Mouse (Mus musculus): ENCODE measurements at regions not wholly inside any gene's neighbourhood (a gene's known extent, or its start where the extent isn't known, plus 50 kb on each side); places are given as distances from the start of the nearest gene placed in this dataset.
A peak's percentile ranks its signal among the peaks of the same experiment; 100 is the strongest.

DNA sequence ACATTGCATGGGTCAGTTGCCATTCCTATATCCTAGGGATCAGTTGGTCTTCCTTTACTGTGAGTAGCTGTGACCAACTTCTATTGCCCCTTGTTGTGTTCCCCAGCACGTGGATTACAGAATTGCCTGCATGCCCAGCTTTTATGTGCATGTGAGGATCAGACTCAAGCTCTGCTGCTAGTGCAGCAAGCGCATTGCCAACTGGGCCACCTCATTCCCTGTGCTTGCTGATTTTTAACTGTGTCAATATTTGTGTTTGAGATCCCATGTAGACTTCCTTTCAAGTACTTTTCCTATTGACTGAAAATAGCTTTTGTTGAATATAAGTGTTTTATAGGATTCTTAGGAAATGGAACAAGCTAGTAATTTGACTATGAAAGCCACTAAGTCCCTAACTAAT is 1526.5 kb upstream of the Tenm2 start:
- no peaks in the 10 kb centered on the region for H3K27me3 ChIP-seq (replicated peaks; ENCODE audit: control insufficient read depth, insufficient read depth, low read length)
- no peaks in the 10 kb centered on the region for H3K9me3 ChIP-seq (ENCODE audit: control insufficient read depth, low read length)
- ATAC-seq: no peak
- no peak overlapping the region for H3K9ac ChIP-seq (replicated peaks; ENCODE audit: low read depth, low read length)
- no peak overlapping the region for H3K4me3 ChIP-seq (replicated peaks; ENCODE audit: low read length)
- no peaks in the 10 kb centered on the region for H3K4me1 ChIP-seq (replicated peaks; ENCODE audit: control insufficient read depth, insufficient read depth, low read length)
- H3K36me3 ChIP-seq (ENCODE audit: control insufficient read depth, insufficient read depth): no peaks in the 10 kb centered on the region
- H3K27ac ChIP-seq (ENCODE audit: low read length): no peak overlapping the region
- 62% methylated on average over 2 of the region's 2 CpGs for WGBS
- no peak overlapping the region for H3K4me2 ChIP-seq (ENCODE audit: low read length)

DNA sequence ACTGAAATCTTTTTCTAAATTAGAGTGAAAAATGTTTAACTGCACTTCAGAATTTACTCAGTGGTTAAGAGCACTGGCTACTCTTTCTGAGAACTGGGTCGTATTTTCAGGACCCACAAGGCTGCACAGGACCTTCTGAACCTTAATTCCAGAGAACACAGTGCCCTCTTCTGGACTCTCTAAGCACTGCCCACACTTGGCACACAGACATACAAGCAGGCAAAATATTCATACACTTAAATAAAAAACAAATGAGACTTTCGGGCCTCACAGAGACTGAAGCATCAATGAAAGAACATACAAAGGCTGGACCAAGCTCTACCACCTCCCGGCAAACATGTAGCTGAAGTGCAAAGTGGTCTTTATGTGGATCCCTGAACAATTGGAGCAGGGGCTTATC is 1511.8 kb upstream of the Tenm2 start:
- no peaks in the 10 kb centered on the region for H3K36me3 ChIP-seq (ENCODE audit: control insufficient read depth, insufficient read depth)
- 39% methylated on average over 3 of the region's 3 CpGs for WGBS
- peak; percentile 49; the same call in 1 of the 2 replicates for ATAC-seq

DNA sequence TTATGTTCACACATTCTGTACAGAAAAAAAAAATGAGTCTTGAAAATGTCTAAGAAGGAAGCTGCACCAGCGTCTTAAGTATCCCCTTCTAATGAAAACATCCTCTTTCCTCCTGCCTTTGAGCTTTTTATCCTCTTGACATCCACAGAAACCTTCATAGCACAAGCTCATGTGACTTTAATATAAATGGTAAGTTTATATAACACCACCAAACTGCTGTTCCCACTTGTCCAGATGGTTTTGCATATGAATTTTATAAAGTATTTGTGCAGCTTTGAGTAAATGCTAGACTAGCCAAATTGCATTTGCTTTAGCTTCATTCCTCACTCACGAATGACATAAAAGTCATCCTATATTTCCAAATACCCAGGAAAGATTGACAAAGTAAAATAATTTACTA is 1493.3 kb upstream of the Tenm2 start:
- Histone ChIP-seq H3K4me2 (ENCODE audit: low read length) (no peak overlapping the region), H3K4me3 (replicated peaks; ENCODE audit: low read length) (no peak overlapping the region), H3K9me3 (ENCODE audit: control insufficient read depth, low read length) (no peaks in the 10 kb centered on the region), H3K27ac (ENCODE audit: low read length) (no peak overlapping the region), H3K27me3 (replicated peaks; ENCODE audit: control insufficient read depth, insufficient read depth, low read length) (no peaks in the 10 kb centered on the region), H3K4me1 (replicated peaks; ENCODE audit: control insufficient read depth, insufficient read depth, low read length) (no peaks in the 10 kb centered on the region), H3K36me3 (ENCODE audit: control insufficient read depth, insufficient read depth) (no peaks in the 10 kb centered on the region), H3K9ac (replicated peaks; ENCODE audit: low read depth, low read length) (no peak overlapping the region)
- 0 out of 2 replicates have a peak, but pooled peaks have one; percentile 40 for ATAC-seq
- 39% methylated on average over 2 of the region's 2 CpGs for WGBS

More for the DNA sequence above, 1511.8 kb upstream of the Tenm2 start:
- Histone ChIP-seq H3K4me3 (replicated peaks; ENCODE audit: low read length) (no peak overlapping the region), H3K9me3 (ENCODE audit: control insufficient read depth, low read length) (no peaks in the 10 kb centered on the region), H3K27ac (ENCODE audit: low read length) (no peak overlapping the region), H3K27me3 (replicated peaks; ENCODE audit: control insufficient read depth, insufficient read depth, low read length) (no peaks in the 10 kb centered on the region), H3K9ac (replicated peaks; ENCODE audit: low read depth, low read length) (no peak overlapping the region), H3K4me1 (replicated peaks; ENCODE audit: control insufficient read depth, insufficient read depth, low read length) (no peaks in the 10 kb centered on the region), H3K4me2 (ENCODE audit: low read length) (no peak overlapping the region)

DNA sequence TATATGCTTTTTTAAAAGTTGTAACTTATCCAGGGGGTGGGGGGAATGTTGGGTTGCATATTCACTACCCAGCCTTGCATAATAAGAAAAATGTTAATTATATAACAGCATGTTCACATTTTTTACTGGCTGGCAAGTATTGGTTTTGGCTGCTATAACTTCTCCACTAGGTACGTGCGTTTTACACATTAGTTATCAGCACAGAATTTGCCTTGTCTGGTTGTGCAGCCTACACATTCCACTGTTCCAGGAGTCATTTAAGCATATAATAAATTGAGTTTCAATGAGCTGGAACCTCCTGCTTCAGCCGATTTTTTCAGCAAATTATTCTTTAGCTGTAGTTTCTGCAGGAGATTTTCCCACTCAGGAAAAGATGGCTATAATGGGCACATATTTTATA is 1479.9 kb upstream of the Tenm2 start:
- Histone ChIP-seq H3K4me2 (ENCODE audit: low read length) (no peak overlapping the region), H3K27me3 (replicated peaks; ENCODE audit: control insufficient read depth, insufficient read depth, low read length) (no peaks in the 10 kb centered on the region), H3K4me1 (replicated peaks; ENCODE audit: control insufficient read depth, insufficient read depth, low read length) (no peaks in the 10 kb centered on the region), H3K27ac (ENCODE audit: low read length) (0 out of 2 replicates have a peak overlapping the region, but pooled peaks have one; percentile 23), H3K4me3 (replicated peaks; ENCODE audit: low read length) (no peak overlapping the region), H3K9me3 (ENCODE audit: control insufficient read depth, low read length) (no peaks in the 10 kb centered on the region), H3K36me3 (ENCODE audit: control insufficient read depth, insufficient read depth) (no peaks in the 10 kb centered on the region), H3K9ac (replicated peaks; ENCODE audit: low read depth, low read length) (no peak overlapping the region)
- WGBS: 63% methylated on average over 3 of the region's 3 CpGs
- ATAC-seq: peak; percentile 59; the same call in 1 of the 2 replicates

DNA sequence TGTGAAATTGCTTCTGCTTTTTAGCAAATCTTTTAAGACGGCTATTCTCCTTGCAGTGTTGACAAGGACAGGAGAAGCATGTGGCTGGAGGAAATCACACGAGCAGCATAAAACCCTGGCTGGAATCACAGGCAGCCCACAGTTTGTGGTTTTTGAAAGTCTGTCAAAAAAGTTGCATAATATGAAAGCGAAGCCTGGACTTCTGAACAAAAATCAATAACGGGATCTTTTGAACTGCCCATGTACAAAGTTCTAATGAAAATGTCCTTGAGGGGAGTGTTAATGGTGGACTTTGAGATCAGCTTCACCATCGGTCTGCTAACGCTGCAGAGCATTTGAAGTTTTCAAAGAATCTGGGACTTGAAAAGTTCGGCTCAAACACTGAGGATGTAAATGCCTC is 1445.5 kb upstream of the Tenm2 start:
- ATAC-seq: no peak
- H3K27ac ChIP-seq (ENCODE audit: low read length): no peak overlapping the region
- H3K27me3 ChIP-seq (replicated peaks; ENCODE audit: control insufficient read depth, insufficient read depth, low read length): no peaks in the 10 kb centered on the region
- no peaks in the 10 kb centered on the region for H3K9me3 ChIP-seq (ENCODE audit: control insufficient read depth, low read length)
- H3K36me3 ChIP-seq (ENCODE audit: control insufficient read depth, insufficient read depth): no peaks in the 10 kb centered on the region
- H3K4me1 ChIP-seq (replicated peaks; ENCODE audit: control insufficient read depth, insufficient read depth, low read length): peaks cover 2% of the 10 kb centered on the region; the same call in 1 of the 2 replicates
- no peak overlapping the region for H3K4me2 ChIP-seq (ENCODE audit: low read length)
- no peak overlapping the region for H3K9ac ChIP-seq (replicated peaks; ENCODE audit: low read depth, low read length)
- no peak overlapping the region for H3K4me3 ChIP-seq (replicated peaks; ENCODE audit: low read length)
- 19% methylated on average over 7 of the region's 7 CpGs for WGBS

DNA sequence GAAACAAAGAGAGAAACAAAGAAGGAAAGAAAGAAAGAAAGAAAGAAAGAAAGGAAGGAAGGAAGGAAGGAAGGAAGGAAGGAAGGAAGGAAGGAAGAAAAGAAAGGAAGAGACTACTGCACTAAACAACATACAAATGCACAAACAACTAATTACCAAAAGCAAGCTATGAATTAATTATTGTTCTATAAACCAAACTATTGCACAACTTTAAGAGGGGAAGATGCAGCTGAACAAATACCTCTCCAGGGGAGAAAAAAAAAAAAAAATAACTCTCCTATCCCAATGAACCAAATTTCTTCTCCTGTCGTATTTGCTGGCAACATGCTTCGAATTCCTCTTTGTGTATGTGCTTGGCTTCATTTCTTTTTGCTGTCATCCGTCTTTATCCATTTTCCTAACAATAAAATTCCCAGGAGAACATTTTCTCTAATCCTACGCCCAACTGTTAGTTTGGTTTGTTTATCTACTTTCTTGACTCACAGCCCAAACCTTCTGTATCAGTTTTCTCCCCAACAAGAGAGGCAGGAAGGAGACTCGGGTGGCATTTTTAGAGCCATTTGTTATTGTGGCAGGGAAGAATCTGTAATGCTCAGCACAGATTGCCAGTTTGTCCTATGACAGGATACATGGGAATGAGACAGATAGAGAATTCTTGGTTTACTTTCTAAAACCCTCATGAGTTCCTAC is 1437.7 kb upstream of the Tenm2 start:
- H3K9me3 ChIP-seq (ENCODE audit: control insufficient read depth, low read length): no peaks in the 10 kb centered on the region
- no peaks in the 10 kb centered on the region for H3K4me1 ChIP-seq (replicated peaks; ENCODE audit: control insufficient read depth, insufficient read depth, low read length)
- H3K27me3 ChIP-seq (replicated peaks; ENCODE audit: control insufficient read depth, insufficient read depth, low read length): no peaks in the 10 kb centered on the region
- no peak overlapping the region for H3K27ac ChIP-seq (ENCODE audit: low read length)
- H3K9ac ChIP-seq (replicated peaks; ENCODE audit: low read depth, low read length): no peak overlapping the region
- 56% methylated on average over 5 of the region's 5 CpGs for WGBS
- no peak overlapping the region for H3K4me2 ChIP-seq (ENCODE audit: low read length)
- H3K4me3 ChIP-seq (replicated peaks; ENCODE audit: low read length): no peak overlapping the region
- H3K36me3 ChIP-seq (ENCODE audit: control insufficient read depth, insufficient read depth): no peaks in the 10 kb centered on the region
- no peak for ATAC-seq
